Mouse (Mus musculus) liver, embryonic 14.5 days (tissue): ENCODE results near the gene Ptprj. TPM values are rescaled to one million over a fixed set of nuclear protein-coding genes. Genes with fewer than 3 reads are reported as not detected.

Source experiments
- ATAC-seq: fragments of 200-750 bp; cut with Nextera tagmentation; 2 replicates; pipeline ENCODE4 v1.8.0; 2017; ENCODE audit warnings: moderate number of reproducible peaks, mild to moderate bottlenecking, moderate library complexity; ENCODE audit not compliant: insufficient read depth
- DNase-seq, 3 experiments: peaks; one replicate each; pipeline ENCODE4 v3.0.0-alpha.2; 2012 to 2013; ENCODE audit warnings: low read depth in 3 of 3, low spot score in 3 of 3
- H3K27ac ChIP-seq: fragments of 300-500 bp; sonication (generic); 2 replicates; pipeline ENCODE4 v1.5.1; 2014; ENCODE audit warnings: moderate library complexity, mild to moderate bottlenecking, control low read depth, inconsistent platforms
- H3K27me3 ChIP-seq: fragments of 300-500 bp; sonication (generic); 2 replicates; pipeline ENCODE4 v1.6.1; 2014; ENCODE audit warnings: mild to moderate bottlenecking, low read length, moderate library complexity; ENCODE audit not compliant: control insufficient read depth, insufficient read depth
- H3K36me3 ChIP-seq: fragments of 300-500 bp; sonication (generic); replicated peaks from 2 replicates; pipeline ENCODE4 v1.6.1; 2014; ENCODE audit warnings: low read depth; ENCODE audit not compliant: control insufficient read depth, insufficient read depth
- H3K4me1 ChIP-seq, 2 experiments: fragments of 200-500 bp in 1 of 2; fragments of 300-500 bp in 1 of 2; sonication (generic) in 1 of 2; replicated peaks; 2 replicates each; pipeline ENCODE4 v1.6.1; 2012 to 2014; ENCODE audit warnings: antibody characterized with exemption in 1 of 2, inconsistent platforms in 1 of 2, low read length in 1 of 2; ENCODE audit not compliant: control insufficient read depth in 2 of 2, insufficient read depth in 2 of 2
- H3K4me2 ChIP-seq: fragments of 300-500 bp; sonication (generic); 2 replicates; pipeline ENCODE4 v1.6.1; 2014; ENCODE audit warnings: low read depth, mild to moderate bottlenecking, control low read depth, moderate library complexity
- H3K4me3 ChIP-seq, 2 experiments: fragments of 200-500 bp in 1 of 2; fragments of 300-500 bp in 1 of 2; sonication (generic) in 1 of 2; 2 replicates each; pipeline ENCODE4 v1.5.1; 2012 to 2014; ENCODE audit warnings: low read depth in 2 of 2, low read length in 2 of 2, mild to moderate bottlenecking in 2 of 2, control low read depth in 1 of 2, inconsistent platforms in 1 of 2, moderate library complexity in 1 of 2; ENCODE audit not compliant: insufficient read depth in 1 of 2
- H3K9ac ChIP-seq: fragments of 300-500 bp; sonication (generic); replicated peaks from 2 replicates; pipeline ENCODE4 v1.6.1; 2014; ENCODE audit warnings: mild to moderate bottlenecking, control low read depth, moderate library complexity
- H3K9me3 ChIP-seq: fragments of 300-500 bp; sonication (generic); 2 replicates; pipeline ENCODE4 v1.6.1; 2016; ENCODE audit warnings: low read length, mixed read lengths; ENCODE audit not compliant: control insufficient read depth
- CTCF ChIP-seq: IDR thresholded peaks from 2 replicates; pipeline ENCODE4 v1.5.1; 2016; ENCODE audit warnings: antibody characterized with exemption, low read depth, control low read depth
- EP300 ChIP-seq: IDR thresholded peaks from 2 replicates; pipeline ENCODE4 v1.6.1; 2016; ENCODE audit warnings: antibody characterized with exemption, low read depth
- WGBS: fragments of 180-500 bp; shearing (Covaris S2); extraction: QIAGEN DNeasy Blood & Tissue Kit; methylation state at CpG from one replicate; pipeline ENCODE4 v1.1.7; 2014; ENCODE audit not compliant: insufficient replicate concordance; 5-methylcytosine and 5-hydroxymethylcytosine counted together
- polyA plus RNA-seq, 2 experiments: library from polyadenylated mRNA; depleted of rRNA in 1 of 2; stranded (reverse) in 1 of 2; unstranded in 1 of 2; fragments of >200 nt; fragmentation: Nextera tagmentation in 1 of 2; extraction: Ambion mirVana in 1 of 2; gene quantifications; 2 replicates each; pipeline versions ENCODE4 v1.2.1 to v1.2.3; 2012 to 2014

Ptprj gene
- polyA plus RNA-seq, 2 experiments, result 2.6 to 2.7 TPM

GRCm38 (mm10) chr2:90555744-90556143 is 24.7 kb downstream of the Ptprj start:
- peak overlapping the region; percentile 43 for H3K27ac ChIP-seq
- H3K4me2 ChIP-seq, result no peak overlapping the region
- no peaks in the 10 kb centered on the region for H3K27me3 ChIP-seq
- H3K4me3 ChIP-seq, result no peak overlapping the region
- H3K9me3 ChIP-seq, result no peaks in the 10 kb centered on the region
- no peak overlapping the region for H3K9ac ChIP-seq
- ATAC-seq (no peak), DNase-seq (no peak)
- no peak for TF ChIP-seq CTCF
- TF ChIP-seq EP300, result no peak
- 43% methylated on average over 5 of the region's 5 CpGs for WGBS
- H3K36me3 ChIP-seq, result no peaks in the 10 kb centered on the region
- peaks cover 51 to 67% of the 10 kb centered on the region in 2 experiments for H3K4me1 ChIP-seq

- no peak overlapping the region for H3K4me3 ChIP-seq
- no peak overlapping the region for H3K9ac ChIP-seq
- ATAC-seq, result no peak
- DNase-seq, result no peak
- 78% methylated on average over 4 of the region's 4 CpGs for WGBS
- no peak overlapping the region for H3K4me2 ChIP-seq
- H3K27me3 ChIP-seq, result no peaks in the 10 kb centered on the region
- H3K36me3 ChIP-seq, result no peaks in the 10 kb centered on the region
- H3K9me3 ChIP-seq, result no peaks in the 10 kb centered on the region
- TF ChIP-seq EP300, result no peak
- TF ChIP-seq CTCF, result no peak
- H3K27ac ChIP-seq, result no peak overlapping the region; the same call in none of the 2 replicates
- H3K4me1 ChIP-seq, result peaks cover 48 to 64% of the 10 kb centered on the region in 2 experiments
Observed at GRCm38 (mm10) chr2:90554806-90555205, 25.6 kb downstream of the Ptprj start.

- H3K9me3 ChIP-seq, result no peaks in the 10 kb centered on the region
- no peaks in the 10 kb centered on the region for H3K27me3 ChIP-seq
- H3K4me2 ChIP-seq, result no peak overlapping the region
- TF ChIP-seq CTCF (no peak), EP300 (0 out of 2 replicates have a peak, but pooled peaks have one; percentile 18)
- no peak overlapping the region for H3K9ac ChIP-seq
- WGBS, result 55% methylated on average over 4 of the region's 4 CpGs
- peaks cover 40 to 57% of the 10 kb centered on the region in 2 experiments for H3K4me1 ChIP-seq
- H3K4me3 ChIP-seq, result no peak overlapping the region
- no peak for DNase-seq
- H3K27ac ChIP-seq, result peak overlapping the region; percentile 16; the same call in 1 of the 2 replicates
- no peaks in the 10 kb centered on the region for H3K36me3 ChIP-seq
- peak; percentile 71 for ATAC-seq
Observed at GRCm38 (mm10) chr2:90553861-90554260, 26.6 kb downstream of the Ptprj start.

GRCm38 (mm10) chr2:90550656-90551055 is 29.8 kb downstream of the Ptprj start:
- Histone ChIP-seq H3K27ac (no peak overlapping the region), H3K9me3 (no peaks in the 10 kb centered on the region), H3K4me1 (peaks cover 16 to 35% of the 10 kb centered on the region in 2 experiments), H3K36me3 (no peaks in the 10 kb centered on the region), H3K4me2 (no peak overlapping the region), H3K9ac (no peak overlapping the region), H3K27me3 (no peaks in the 10 kb centered on the region), H3K4me3 (no peak overlapping the region)
- TF ChIP-seq CTCF (peak; percentile 39; the same call in 1 of the 2 replicates), EP300 (no peak)
- DNase-seq, result no peak
- WGBS, result 61% methylated on average over 6 of the region's 6 CpGs
- ATAC-seq, result peak; percentile 23; the same call in 1 of the 2 replicates

GRCm38 (mm10) chr2:90548541-90548940 is 31.9 kb downstream of the Ptprj start:
- ATAC-seq (no peak), DNase-seq (no peak)
- no peaks in the 10 kb centered on the region for H3K9me3 ChIP-seq
- no peaks in the 10 kb centered on the region for H3K36me3 ChIP-seq
- H3K4me2 ChIP-seq, result no peak overlapping the region
- 72% methylated on average over 5 of the region's 5 CpGs for WGBS
- no peak overlapping the region for H3K4me3 ChIP-seq
- H3K27ac ChIP-seq, result no peak overlapping the region
- no peak for TF ChIP-seq CTCF
- no peak for TF ChIP-seq EP300
- H3K9ac ChIP-seq, result no peak overlapping the region
- H3K27me3 ChIP-seq, result no peaks in the 10 kb centered on the region
- H3K4me1 ChIP-seq, result peaks cover 4 to 15% of the 10 kb centered on the region in 2 experiments
